Mouse (Mus musculus) midbrain, postnatal 0 days (tissue): ENCODE measurements around the gene Upk2. TPM values are rescaled to one million over a fixed set of nuclear protein-coding genes. Genes with fewer than 3 reads are reported as not detected.

ENCODE experiments used
- ATAC-seq: fragments of 200-750 bp; cut with Nextera tagmentation; 2 replicates; pipeline ENCODE4 v1.8.0; 2017; ENCODE audit warnings: moderate number of reproducible peaks, mild to moderate bottlenecking, moderate TSS enrichment, moderate library complexity; ENCODE audit not compliant: low FRiP score
- DNase-seq: peaks from one replicate; pipeline ENCODE4 v3.0.0-alpha.2; 2015; ENCODE audit warnings: low spot score
- H3K27ac ChIP-seq: fragments of 300-500 bp; sonication (generic); 2 replicates; pipeline ENCODE4 v1.5.1; 2014; ENCODE audit warnings: low read depth, mild to moderate bottlenecking, low read length, mixed read lengths
- H3K27me3 ChIP-seq: fragments of 300-500 bp; sonication (generic); 2 replicates; pipeline ENCODE4 v1.6.1; 2014; ENCODE audit warnings: low read length, control low read depth, mixed read lengths; ENCODE audit not compliant: insufficient read depth
- H3K36me3 ChIP-seq: fragments of 300-500 bp; sonication (generic); 2 replicates; pipeline ENCODE4 v1.6.1; 2014; ENCODE audit warnings: low read length, control low read depth, mixed read lengths; ENCODE audit not compliant: insufficient read depth
- H3K4me1 ChIP-seq: fragments of 300-500 bp; sonication (generic); 2 replicates; pipeline ENCODE4 v1.6.1; 2014; ENCODE audit warnings: mild to moderate bottlenecking, control low read depth, antibody characterized with exemption, low read length, mixed read lengths; ENCODE audit not compliant: insufficient read depth
- H3K4me2 ChIP-seq: fragments of 300-500 bp; sonication (generic); 2 replicates; pipeline ENCODE4 v1.6.1; 2014; ENCODE audit warnings: low read depth, mild to moderate bottlenecking, low read length, mixed read lengths; ENCODE audit not compliant: poor library complexity, severe bottlenecking
- H3K4me3 ChIP-seq: fragments of 300-500 bp; sonication (generic); 2 replicates; pipeline ENCODE4 v1.5.1; 2014; ENCODE audit warnings: low read depth, mild to moderate bottlenecking, low read length, moderate library complexity
- H3K9ac ChIP-seq: fragments of 300-500 bp; sonication (generic); replicated peaks from 2 replicates; pipeline ENCODE4 v1.6.1; 2014; ENCODE audit warnings: mild to moderate bottlenecking, low read length, moderate library complexity, mixed read lengths; ENCODE audit not compliant: poor library complexity, severe bottlenecking
- H3K9me3 ChIP-seq: fragments of 300-500 bp; sonication (generic); 2 replicates; pipeline ENCODE4 v1.6.1; 2016; ENCODE audit warnings: low read length, control low read depth
- CTCF ChIP-seq: IDR thresholded peaks from 2 replicates; pipeline ENCODE4 v1.5.1; 2016; ENCODE audit warnings: antibody characterized with exemption, mild to moderate bottlenecking
- WGBS: fragments of 180-500 bp; shearing (Covaris S2); extraction: QIAGEN DNeasy Blood & Tissue Kit; methylation state at CpG from one replicate; pipeline ENCODE4 v1.1.7; 2014; 5-methylcytosine and 5-hydroxymethylcytosine counted together
- polyA plus RNA-seq: library from polyadenylated mRNA; unstranded; fragments of >200 nt; fragmentation: Nextera tagmentation; extraction: Ambion mirVana; gene quantifications from 2 replicates; pipeline ENCODE4 v1.2.1, GENCODE M21; 2015
- total RNA-seq: library from RNA; depleted of rRNA; stranded (reverse); fragments of >200 nt; gene quantifications from 2 replicates; pipeline ENCODE4 v1.2.3, GENCODE M21; 2014

The Upk2 gene
- total and polyA plus RNA-seq, 2 experiments from 2014 or later: not detected

GRCm38 (mm10) chr9:44499356-44500162 is 44.8 kb upstream of the Upk2 start:
- no peaks in the 10 kb centered on the region for H3K27me3 ChIP-seq
- peak overlapping the region; percentile 81 for H3K27ac ChIP-seq
- no peaks in the 10 kb centered on the region for H3K9me3 ChIP-seq
- peak overlapping the region; percentile 70 for H3K9ac ChIP-seq
- H3K36me3 ChIP-seq: no peaks in the 10 kb centered on the region
- DNase-seq (peak; percentile 72), ATAC-seq (peak; percentile 20)
- peak overlapping the region; percentile 86 for H3K4me2 ChIP-seq
- TF ChIP-seq CTCF: no peak
- peak overlapping the region; percentile 37 for H3K4me3 ChIP-seq
- H3K4me1 ChIP-seq: peaks cover 20% of the 10 kb centered on the region; the same call in 1 of the 2 replicates
- 14% methylated on average over 20 of the region's 20 CpGs for WGBS

- ATAC-seq: peak; percentile 69
Observed at GRCm38 (mm10) chr9:44498421-44499355, 43.9 kb upstream of the Upk2 start.

DNA sequence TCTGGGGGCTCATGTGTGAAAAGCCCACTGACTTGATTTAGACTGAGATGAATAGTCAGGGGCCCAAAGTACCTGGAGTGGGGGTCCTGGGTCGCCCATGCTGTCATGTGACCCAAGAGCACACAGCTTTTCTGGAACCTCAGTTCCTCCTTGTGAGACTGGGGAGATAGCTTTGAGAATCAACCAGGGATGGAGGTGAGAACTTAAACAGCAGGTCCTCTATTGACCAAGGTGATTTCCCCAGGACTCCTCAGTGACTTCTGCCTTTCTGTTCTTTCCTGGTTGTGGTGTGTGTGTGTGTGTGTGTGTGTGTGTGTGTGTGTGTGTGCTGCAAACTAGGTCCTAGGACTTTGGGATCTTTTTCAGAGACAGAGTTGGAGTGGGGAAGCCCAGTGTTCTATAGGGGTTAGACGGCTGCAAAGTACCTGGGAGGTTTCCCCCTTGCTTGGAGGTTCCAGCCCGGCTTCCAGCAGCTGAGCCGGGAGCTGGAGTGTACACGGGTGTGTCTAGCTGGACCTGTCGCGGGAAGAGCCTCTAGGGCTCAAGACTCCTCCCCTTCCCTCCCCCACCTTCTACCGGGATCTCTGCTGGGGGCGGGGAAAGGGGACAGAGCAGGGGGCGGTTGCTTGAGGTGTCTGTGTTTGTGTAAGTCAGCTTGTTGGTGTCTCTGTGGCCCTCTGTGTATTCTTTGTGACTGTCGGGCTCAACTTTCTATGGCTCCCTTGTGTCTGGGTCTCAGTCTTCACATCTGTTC is 43.0 kb upstream of the Upk2 start:
- H3K4me1 ChIP-seq: peaks cover 27% of the 10 kb centered on the region; the same call in 1 of the 2 replicates
- H3K9ac ChIP-seq: 0 out of 2 replicates have a peak overlapping the region, but pooled peaks have one; percentile 70
- no peaks in the 10 kb centered on the region for H3K27me3 ChIP-seq
- H3K27ac ChIP-seq: peak overlapping the region; percentile 81
- H3K36me3 ChIP-seq: no peaks in the 10 kb centered on the region
- H3K4me2 ChIP-seq: peak overlapping the region; percentile 86
- ATAC-seq (no peak), DNase-seq (no peak)
- peak overlapping the region; percentile 37 for H3K4me3 ChIP-seq
- TF ChIP-seq CTCF: no peak
- 9% methylated on average over 11 of the region's 11 CpGs for WGBS
- no peaks in the 10 kb centered on the region for H3K9me3 ChIP-seq

More at GRCm38 (mm10) chr9:44498421-44499355, 43.9 kb upstream of the Upk2 start:
- no peaks in the 10 kb centered on the region for H3K27me3 ChIP-seq
- peak overlapping the region; percentile 70 for H3K9ac ChIP-seq
- H3K4me2 ChIP-seq: peak overlapping the region; percentile 86
- peak overlapping the region; percentile 37 for H3K4me3 ChIP-seq
- TF ChIP-seq CTCF: peak; percentile 56
- peak; percentile 79 for DNase-seq
- no peaks in the 10 kb centered on the region for H3K9me3 ChIP-seq
- no peaks in the 10 kb centered on the region for H3K36me3 ChIP-seq
- WGBS: 3% methylated on average over 58 of the region's 59 CpGs
- peak overlapping the region; percentile 81 for H3K27ac ChIP-seq
- peaks cover 20% of the 10 kb centered on the region; the same call in 1 of the 2 replicates for H3K4me1 ChIP-seq

DNA sequence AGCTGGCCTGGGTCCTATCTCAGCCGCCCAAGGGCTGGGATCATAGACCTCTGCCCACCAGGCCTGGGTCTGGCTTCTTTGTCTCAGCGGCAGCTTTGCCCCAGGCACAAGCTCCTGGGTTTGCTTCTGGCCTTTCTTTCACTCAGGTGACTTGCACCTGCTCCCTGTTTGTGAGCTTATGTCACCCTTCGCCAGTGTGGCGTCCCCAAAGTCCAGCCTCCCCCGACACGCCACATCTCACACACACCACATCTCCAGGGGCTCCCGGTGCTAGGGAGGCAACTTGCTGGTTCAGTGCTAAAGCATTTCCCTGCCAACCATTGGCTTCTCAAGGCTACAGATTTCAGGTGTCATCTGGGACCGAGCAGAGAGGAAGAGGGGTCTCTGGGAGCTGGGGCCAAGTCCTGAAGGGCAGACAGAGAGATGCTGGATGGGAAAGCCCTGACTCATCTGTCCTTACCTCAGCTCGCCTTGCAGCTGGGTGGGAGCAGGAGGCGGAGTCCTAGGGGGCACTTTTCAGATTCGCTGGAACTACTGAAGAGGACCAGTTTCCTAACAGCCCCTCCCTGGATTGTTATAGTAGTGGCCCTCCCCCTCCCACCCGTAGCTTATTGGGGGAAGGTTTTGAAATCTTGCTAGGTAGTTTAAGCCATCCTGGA is 42.2 kb upstream of the Upk2 start:
- Histone ChIP-seq H3K4me2 (no peak overlapping the region), H3K27me3 (no peaks in the 10 kb centered on the region), H3K4me3 (no peak overlapping the region), H3K9me3 (no peaks in the 10 kb centered on the region), H3K4me1 (peaks cover 27% of the 10 kb centered on the region), H3K36me3 (no peaks in the 10 kb centered on the region), H3K27ac (no peak overlapping the region), H3K9ac (no peak overlapping the region)
- DNase-seq (no peak), ATAC-seq (no peak)
- 56% methylated on average over 12 of the region's 12 CpGs for WGBS
- TF ChIP-seq CTCF: no peak

- H3K27ac ChIP-seq: no peak overlapping the region
- TF ChIP-seq CTCF: no peak
Observed at GRCm38 (mm10) chr9:44495810-44496344, 41.1 kb upstream of the Upk2 start.

More at GRCm38 (mm10) chr9:44495810-44496344, 41.1 kb upstream of the Upk2 start:
- no peaks in the 10 kb centered on the region for H3K36me3 ChIP-seq
- no peak overlapping the region for H3K9ac ChIP-seq
- 84% methylated on average over 10 of the region's 10 CpGs for WGBS
- no peak overlapping the region for H3K4me2 ChIP-seq
- no peak overlapping the region for H3K4me3 ChIP-seq
- H3K9me3 ChIP-seq: no peaks in the 10 kb centered on the region
- DNase-seq (no peak), ATAC-seq (no peak)
- peaks cover 27% of the 10 kb centered on the region for H3K4me1 ChIP-seq
- no peaks in the 10 kb centered on the region for H3K27me3 ChIP-seq
